Mouse (Mus musculus): ENCODE measurements around the gene Tecpr2. TPM values are rescaled to one million over a fixed set of nuclear protein-coding genes. Genes with fewer than 3 reads are reported as not detected.

Gene Tecpr2
- polyA plus RNA-seq, 1 experiment from 2014 or later = 2.0 TPM

DNA sequence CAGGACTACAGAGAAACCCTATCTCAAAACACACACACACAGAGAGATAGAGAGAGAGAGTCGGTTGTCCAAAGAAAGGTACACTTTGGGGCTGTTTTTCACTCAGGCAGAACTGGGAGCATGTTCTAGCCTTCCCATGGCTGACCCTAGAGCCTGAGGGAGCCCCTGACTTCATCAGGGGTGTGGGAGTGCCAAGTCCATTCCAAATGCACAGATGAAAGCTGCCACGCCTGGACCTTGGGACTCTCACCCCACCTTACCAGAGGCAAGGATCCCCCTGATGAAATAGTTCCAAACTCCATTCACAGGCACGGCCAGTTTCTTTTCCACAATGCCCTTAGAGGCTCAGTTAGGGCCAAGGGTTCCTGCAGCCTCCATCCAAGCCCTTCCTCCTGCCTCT, 90.7 kb downstream of the Tecpr2 start:
- peak overlapping the region; percentile 89; the same call in 1 of the 2 replicates for H3K4me3 ChIP-seq
- peaks cover 23% of the 10 kb centered on the region for H3K36me3 ChIP-seq
- H3K9me3 ChIP-seq (replicated peaks) = no peaks in the 10 kb centered on the region
- peak overlapping the region; percentile 92; the same call in 1 of the 2 replicates for H3K4me2 ChIP-seq
- no peak for ATAC-seq (replicated peaks; ENCODE audit: insufficient number of reproducible peaks, insufficient read depth, low FRiP score, low read depth)
- 0 out of 2 replicates have a peak, but pooled peaks cover 3% of the 10 kb centered on the region for H3K27me3 ChIP-seq
- peaks cover 20% of the 10 kb centered on the region for H3K4me1 ChIP-seq (replicated peaks)
- H3K9ac ChIP-seq = no peak overlapping the region
- H3K27ac ChIP-seq = no peak overlapping the region
- 76% methylated on average over 3 of the region's 3 CpGs for WGBS

DNA sequence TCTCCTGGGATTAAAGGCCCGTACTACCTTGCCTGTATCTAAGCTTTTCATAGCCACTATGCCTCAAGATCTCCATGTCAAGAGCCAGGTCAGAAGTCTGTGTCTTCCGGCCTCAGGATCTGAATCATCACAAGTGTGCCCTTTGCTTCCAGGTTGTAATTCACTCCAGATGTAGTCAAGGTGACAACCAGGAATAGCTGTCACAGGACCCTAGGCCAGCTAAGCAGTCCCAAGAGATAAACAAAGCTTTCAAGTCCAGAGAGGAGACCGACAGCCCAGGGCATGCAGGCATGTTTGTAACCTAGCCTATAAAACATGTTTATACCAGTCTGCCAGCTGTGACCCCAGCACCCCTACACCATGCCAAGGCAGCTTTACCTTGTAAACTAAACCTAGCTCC, 92.7 kb downstream of the Tecpr2 start:
- Histone ChIP-seq H3K27ac (no peak overlapping the region), H3K4me2 (no peak overlapping the region), H3K4me1 (replicated peaks) (peaks cover 18% of the 10 kb centered on the region), H3K36me3 (peaks cover 7% of the 10 kb centered on the region), H3K9me3 (replicated peaks) (no peaks in the 10 kb centered on the region), H3K27me3 (0 out of 2 replicates have a peak, but pooled peaks cover 3% of the 10 kb centered on the region), H3K4me3 (no peak overlapping the region), H3K9ac (no peak overlapping the region)
- ATAC-seq (replicated peaks; ENCODE audit: insufficient number of reproducible peaks, insufficient read depth, low FRiP score, low read depth) = no peak
- WGBS = 80% methylated on average over 3 of the region's 3 CpGs

DNA sequence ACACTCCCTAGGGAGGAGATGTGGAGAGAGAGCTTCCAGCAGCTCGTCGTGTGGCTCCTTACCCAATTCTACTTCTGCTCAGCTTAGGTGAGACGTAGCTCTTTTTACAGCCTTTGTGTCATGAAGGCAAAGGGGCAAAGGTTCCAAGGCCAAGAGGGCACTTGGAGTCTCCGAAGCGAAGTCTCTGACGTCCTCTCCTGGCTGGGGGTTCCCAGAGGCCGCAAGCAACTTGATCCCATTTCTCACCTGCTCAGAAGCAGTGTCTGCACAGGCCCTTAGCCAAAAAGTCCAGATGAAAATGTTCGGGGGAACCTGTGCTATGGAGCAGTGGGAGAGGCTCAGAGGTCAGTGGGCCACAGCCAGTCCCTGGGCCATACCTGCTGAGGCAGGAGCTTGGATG, 94.0 kb downstream of the Tecpr2 start:
- Histone ChIP-seq H3K36me3 (no peaks in the 10 kb centered on the region), H3K27ac (no peak overlapping the region), H3K4me3 (no peak overlapping the region), H3K9ac (no peak overlapping the region), H3K9me3 (replicated peaks) (no peaks in the 10 kb centered on the region), H3K4me1 (replicated peaks) (peaks cover 10% of the 10 kb centered on the region), H3K4me2 (no peak overlapping the region), H3K27me3 (no peaks in the 10 kb centered on the region)
- no peak for ATAC-seq (replicated peaks; ENCODE audit: insufficient number of reproducible peaks, insufficient read depth, low FRiP score, low read depth)
- 78% methylated on average over 8 of the region's 8 CpGs for WGBS

DNA sequence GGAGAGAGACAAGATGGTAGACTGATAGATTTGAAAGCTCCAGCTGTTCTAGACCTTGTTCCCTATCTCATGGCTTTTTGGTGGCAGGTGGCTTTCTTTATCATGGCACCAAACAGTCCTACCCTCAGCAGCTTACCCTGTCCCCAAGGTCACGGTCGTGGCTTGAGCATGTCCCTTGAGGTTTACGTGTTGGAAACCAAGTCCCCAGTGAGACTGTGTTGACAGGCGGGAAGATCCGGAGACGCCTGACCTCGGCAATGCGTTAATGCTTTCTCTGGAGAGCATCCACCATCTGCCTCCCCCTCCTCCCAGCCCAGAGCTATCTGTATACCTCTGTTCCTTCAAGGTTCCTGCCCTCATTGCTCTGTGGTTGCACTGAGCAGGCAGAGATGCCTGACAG, 94.7 kb downstream of the Tecpr2 start:
- Histone ChIP-seq H3K27ac (no peak overlapping the region), H3K4me2 (no peak overlapping the region), H3K9ac (no peak overlapping the region), H3K36me3 (no peaks in the 10 kb centered on the region), H3K9me3 (replicated peaks) (no peaks in the 10 kb centered on the region), H3K4me3 (no peak overlapping the region), H3K27me3 (no peaks in the 10 kb centered on the region), H3K4me1 (replicated peaks) (peaks cover 5% of the 10 kb centered on the region)
- 63% methylated on average over 8 of the region's 8 CpGs for WGBS
- no peak for ATAC-seq (replicated peaks; ENCODE audit: insufficient number of reproducible peaks, insufficient read depth, low FRiP score, low read depth)

DNA sequence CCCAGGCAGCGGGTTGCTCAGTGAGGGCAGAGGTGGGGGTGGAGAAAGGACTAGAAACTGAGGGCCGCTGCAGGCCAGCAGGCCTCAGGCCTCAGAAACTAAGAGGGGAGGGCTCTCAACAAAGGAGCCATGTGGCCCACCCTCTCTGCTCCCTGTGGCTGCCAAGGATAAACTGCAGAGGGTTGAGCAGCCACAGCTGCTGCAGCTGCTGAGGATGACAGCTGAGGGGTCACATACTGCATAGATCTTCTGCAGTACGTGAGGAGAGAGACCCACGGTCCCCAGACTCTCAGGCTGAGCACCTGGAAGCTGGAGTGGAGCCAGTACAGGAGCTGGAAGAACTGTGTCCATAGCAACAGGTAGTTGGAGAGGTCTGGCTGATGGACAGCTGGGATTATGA, 95.5 kb downstream of the Tecpr2 start:
- Histone ChIP-seq H3K27ac (no peak overlapping the region), H3K27me3 (no peaks in the 10 kb centered on the region), H3K4me1 (replicated peaks) (peaks cover under 1% of the 10 kb centered on the region; the same call in 1 of the 2 replicates), H3K9ac (no peak overlapping the region), H3K4me3 (no peak overlapping the region), H3K36me3 (no peaks in the 10 kb centered on the region), H3K9me3 (replicated peaks) (no peaks in the 10 kb centered on the region), H3K4me2 (no peak overlapping the region)
- 63% methylated on average over 4 of the region's 4 CpGs for WGBS
- ATAC-seq (replicated peaks; ENCODE audit: insufficient number of reproducible peaks, insufficient read depth, low FRiP score, low read depth) = 0 out of 2 replicates have a peak, but pooled peaks have one; percentile 20

DNA sequence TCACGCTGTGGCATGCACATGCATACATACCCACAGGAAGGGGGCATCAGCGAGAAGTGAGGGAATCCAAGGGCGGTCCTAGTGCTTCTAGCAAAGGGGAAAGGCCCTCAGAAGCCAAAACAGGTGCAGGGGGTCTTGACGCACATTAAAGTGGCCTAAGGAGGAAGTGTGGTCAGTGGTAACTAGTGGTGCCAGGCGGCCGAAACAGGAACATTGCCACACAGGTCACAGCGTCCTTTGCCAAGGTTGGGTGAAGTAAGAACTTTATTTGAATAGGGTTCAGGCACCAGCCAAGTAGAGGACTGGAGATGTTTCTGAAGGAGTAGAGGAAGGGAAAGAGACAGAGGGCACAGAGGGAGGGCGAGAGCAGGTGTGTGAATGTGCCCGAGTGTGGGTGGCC, 96.1 kb downstream of the Tecpr2 start:
- no peak overlapping the region for H3K4me3 ChIP-seq
- no peaks in the 10 kb centered on the region for H3K27me3 ChIP-seq
- H3K4me2 ChIP-seq = no peak overlapping the region
- no peaks in the 10 kb centered on the region for H3K36me3 ChIP-seq
- H3K9me3 ChIP-seq (replicated peaks) = no peaks in the 10 kb centered on the region
- no peak overlapping the region for H3K9ac ChIP-seq
- ATAC-seq (replicated peaks; ENCODE audit: insufficient number of reproducible peaks, insufficient read depth, low FRiP score, low read depth) = no peak
- no peaks in the 10 kb centered on the region for H3K4me1 ChIP-seq (replicated peaks)
- H3K27ac ChIP-seq = no peak overlapping the region
- WGBS = 77% methylated on average over 9 of the region's 9 CpGs

DNA sequence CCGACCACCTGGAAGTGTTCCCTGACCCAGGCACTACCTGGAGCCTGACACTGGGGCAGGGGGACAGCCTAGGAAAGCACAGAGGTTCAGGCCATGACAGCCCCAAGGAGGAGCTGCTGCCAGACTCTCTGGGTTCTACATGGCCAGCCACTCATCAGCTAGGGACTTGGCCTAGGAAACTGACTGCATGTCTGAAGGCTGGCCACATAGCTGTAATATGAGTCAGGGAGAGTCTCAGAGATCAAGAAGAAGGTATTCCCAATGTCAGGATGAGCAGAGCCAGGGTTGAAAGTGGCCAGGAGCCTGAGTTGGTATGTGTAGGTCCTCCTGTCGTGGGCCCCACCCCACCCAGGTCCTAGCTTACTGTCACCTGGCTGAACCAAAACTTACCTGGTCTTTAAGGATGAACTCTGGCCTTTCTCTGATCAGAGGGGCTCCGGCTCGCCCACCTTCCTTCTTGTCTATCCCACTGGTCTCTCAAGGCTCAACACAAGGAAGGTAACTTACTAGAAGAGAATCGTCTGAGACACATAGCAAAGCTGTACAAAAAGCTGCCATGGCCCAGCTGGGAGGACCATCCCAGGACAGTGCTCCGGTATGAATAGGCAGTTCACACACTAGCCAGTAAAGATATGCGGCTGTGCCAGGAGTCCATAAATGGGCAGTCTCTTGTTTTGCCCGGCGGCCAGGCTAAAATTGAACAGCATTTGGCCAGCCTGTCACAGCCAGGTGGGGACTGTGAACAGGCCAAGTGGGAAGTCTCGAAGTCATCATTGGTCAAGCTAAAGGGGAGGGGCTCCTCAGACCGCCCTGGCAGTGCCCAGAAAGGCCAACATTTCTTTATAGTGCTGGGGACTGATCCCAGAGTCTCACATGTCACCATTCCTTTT, 97.7 kb downstream of the Tecpr2 start:
- H3K27me3 ChIP-seq = no peaks in the 10 kb centered on the region
- H3K4me1 ChIP-seq (replicated peaks) = peaks cover 7% of the 10 kb centered on the region
- no peak overlapping the region for H3K9ac ChIP-seq
- H3K4me2 ChIP-seq = no peak overlapping the region
- no peak overlapping the region for H3K27ac ChIP-seq
- 75% methylated on average over 11 of the region's 11 CpGs for WGBS
- no peak for ATAC-seq (replicated peaks; ENCODE audit: insufficient number of reproducible peaks, insufficient read depth, low FRiP score, low read depth)
- no peak overlapping the region for H3K4me3 ChIP-seq
- no peaks in the 10 kb centered on the region for H3K36me3 ChIP-seq
- no peaks in the 10 kb centered on the region for H3K9me3 ChIP-seq (replicated peaks)

DNA sequence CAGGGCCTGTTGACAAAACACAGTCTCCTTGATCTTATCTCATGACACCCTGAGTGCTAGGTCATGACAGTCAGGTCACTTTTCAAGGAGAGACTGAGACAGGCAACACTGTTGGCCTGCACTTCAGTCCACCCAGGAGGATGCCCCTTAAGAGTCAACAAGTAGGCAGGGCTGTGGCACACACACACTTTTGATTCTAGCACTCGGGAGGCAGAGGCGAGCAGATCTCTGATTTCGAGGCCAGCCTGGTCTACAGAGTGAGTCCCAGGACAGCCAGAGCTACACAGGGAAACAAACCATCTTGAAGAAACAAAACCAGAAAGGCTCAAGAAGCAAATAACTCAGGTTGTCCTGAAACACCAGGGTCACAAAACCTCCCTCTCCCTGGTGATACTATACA, 100.3 kb downstream of the Tecpr2 start:
- no peak for ATAC-seq (replicated peaks; ENCODE audit: insufficient number of reproducible peaks, insufficient read depth, low FRiP score, low read depth)
- no peaks in the 10 kb centered on the region for H3K27me3 ChIP-seq
- H3K27ac ChIP-seq = no peak overlapping the region
- H3K9me3 ChIP-seq (replicated peaks) = no peaks in the 10 kb centered on the region
- no peak overlapping the region for H3K4me2 ChIP-seq
- no peaks in the 10 kb centered on the region for H3K36me3 ChIP-seq
- H3K4me3 ChIP-seq = no peak overlapping the region
- peaks cover 15% of the 10 kb centered on the region for H3K4me1 ChIP-seq (replicated peaks)
- 78% methylated on average over 3 of the region's 3 CpGs for WGBS
- H3K9ac ChIP-seq = no peak overlapping the region

DNA sequence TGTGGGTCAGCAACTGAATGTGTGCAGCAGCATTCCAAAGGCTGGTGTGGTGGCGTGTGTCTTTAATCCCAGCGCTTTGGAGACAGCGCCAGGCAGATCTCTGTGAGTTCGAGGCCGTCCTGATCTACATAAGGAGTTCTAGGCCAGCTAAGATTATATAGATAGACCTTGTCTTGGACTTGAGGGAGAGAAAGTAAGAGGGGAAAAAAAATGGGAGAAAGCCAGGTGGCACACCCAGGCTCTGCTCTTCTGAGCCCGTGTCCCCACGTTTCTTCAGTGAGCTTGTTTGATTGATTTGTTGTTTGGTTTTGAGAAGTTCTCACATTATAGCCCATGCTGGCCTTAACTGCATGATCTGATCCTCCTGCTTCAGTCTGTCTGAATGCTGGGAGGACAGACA, 101.4 kb downstream of the Tecpr2 start:
- Histone ChIP-seq H3K27ac (no peak overlapping the region), H3K27me3 (no peaks in the 10 kb centered on the region), H3K9me3 (replicated peaks) (no peaks in the 10 kb centered on the region), H3K4me2 (no peak overlapping the region), H3K4me1 (replicated peaks) (peaks cover 15% of the 10 kb centered on the region), H3K4me3 (no peak overlapping the region), H3K36me3 (no peaks in the 10 kb centered on the region), H3K9ac (no peak overlapping the region)
- ATAC-seq (replicated peaks; ENCODE audit: insufficient number of reproducible peaks, insufficient read depth, low FRiP score, low read depth) = no peak
- 89% methylated on average over 7 of the region's 7 CpGs for WGBS

DNA sequence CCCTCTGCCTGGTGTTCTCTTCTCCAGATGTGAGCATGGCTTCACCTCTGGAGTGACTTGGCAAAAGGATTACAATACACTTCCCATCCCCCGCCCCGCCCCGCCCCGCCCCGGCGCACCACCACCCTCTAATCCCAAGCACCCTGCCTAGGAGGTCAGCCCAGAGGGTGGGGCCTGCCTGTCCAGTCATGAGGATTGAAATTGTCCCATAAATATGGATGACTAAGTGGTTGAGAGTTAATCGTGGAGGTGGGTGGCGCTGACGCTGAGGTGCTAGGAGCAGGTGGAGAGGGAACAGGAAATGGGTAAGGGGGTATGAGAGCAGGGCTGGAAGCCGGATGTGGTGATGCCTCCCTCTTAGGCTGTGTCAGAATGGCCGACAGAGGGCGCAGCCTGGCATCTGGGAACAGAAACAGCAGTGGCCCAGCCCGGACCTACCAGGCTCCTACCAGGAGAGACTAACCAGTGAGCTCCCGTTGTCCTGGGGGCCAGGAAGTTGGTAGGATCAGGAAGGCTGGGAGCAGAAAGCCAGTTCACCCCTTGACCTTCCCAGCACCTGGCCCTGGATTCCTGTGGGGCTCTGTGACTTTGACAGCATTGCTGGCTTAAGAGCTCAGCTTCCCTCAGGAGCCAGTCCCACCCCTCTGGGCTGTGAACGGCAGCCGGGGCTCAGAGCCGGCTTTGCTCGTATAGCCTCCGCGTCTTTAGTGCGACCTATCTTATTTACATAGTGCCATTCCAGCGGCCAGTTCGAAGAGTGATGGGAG, 102.5 kb downstream of the Tecpr2 start:
- H3K36me3 ChIP-seq = no peaks in the 10 kb centered on the region
- peak; percentile 81 for ATAC-seq (replicated peaks; ENCODE audit: insufficient number of reproducible peaks, insufficient read depth, low FRiP score, low read depth)

DNA sequence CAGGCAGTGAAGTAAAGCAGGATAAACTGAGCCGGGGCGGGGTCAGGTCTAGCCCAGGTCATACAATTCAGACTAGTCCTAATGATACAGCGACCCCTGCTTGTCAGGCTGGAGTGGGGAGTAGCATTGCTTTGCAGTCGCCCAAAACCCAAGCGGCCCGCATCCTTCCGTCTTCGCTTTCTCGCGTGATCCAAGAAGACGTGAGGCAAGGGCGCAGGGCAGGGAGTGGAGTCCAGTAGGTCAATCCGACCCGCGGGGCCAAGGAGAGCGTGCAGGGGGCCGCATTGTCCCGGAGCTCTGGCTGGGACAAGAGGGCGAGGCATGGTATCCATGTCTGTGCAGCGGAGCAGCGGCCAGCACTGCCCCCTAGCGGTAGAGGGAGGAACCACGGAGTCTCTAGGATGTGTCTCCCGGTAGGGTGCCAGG, 103.1 kb downstream of the Tecpr2 start:
- WGBS = under 1% methylated on average over 24 of the region's 24 CpGs
- Histone ChIP-seq H3K4me3 (peak overlapping the region; percentile 59), H3K4me1 (replicated peaks) (peaks cover 15% of the 10 kb centered on the region), H3K9me3 (replicated peaks) (no peaks in the 10 kb centered on the region), H3K36me3 (no peaks in the 10 kb centered on the region), H3K27me3 (no peaks in the 10 kb centered on the region), H3K9ac (peak overlapping the region; percentile 65), H3K4me2 (peak overlapping the region; percentile 80), H3K27ac (peak overlapping the region; percentile 83)
- peak; percentile 89 for ATAC-seq (replicated peaks; ENCODE audit: insufficient number of reproducible peaks, insufficient read depth, low FRiP score, low read depth)

More for the DNA sequence above, 102.5 kb downstream of the Tecpr2 start:
- Histone ChIP-seq H3K4me2 (peak overlapping the region; percentile 80), H3K9me3 (replicated peaks) (no peaks in the 10 kb centered on the region), H3K27ac (peak overlapping the region; percentile 83), H3K27me3 (no peaks in the 10 kb centered on the region), H3K4me3 (peak overlapping the region; percentile 59), H3K4me1 (replicated peaks) (peaks cover 15% of the 10 kb centered on the region), H3K9ac (peak overlapping the region; percentile 65)
- WGBS = 6% methylated on average over 23 of the region's 23 CpGs
